Mouse (Mus musculus): ENCODE measurements around the gene Vmn1r86. TPM values are rescaled to one million over a fixed set of nuclear protein-coding genes. Genes with fewer than 3 reads are reported as not detected.

Vmn1r86 gene
- not detected for polyA plus RNA-seq (2012; fragmentation: generic; extraction: Trizol)

GRCm38 (mm10) chr7:13119817-13120216 is at the start of gene Vmn1r86:
Vmn1r86 (minus strand) TSS chr7:13119917.
- no peak within 1 kb of the TSS for H3K4me2 ChIP-seq (ENCODE audit: low read depth)
- H3ac ChIP-seq (ENCODE audit: control insufficient read depth, insufficient read length): no peak within 1 kb of the TSS
- no peak within 1 kb of the TSS for H3K4me3 ChIP-seq
- no peaks in the 10 kb centered on the region for H3K27me3 ChIP-seq (ENCODE audit: control insufficient read depth, insufficient read depth, insufficient read length)
- H3K79me2 ChIP-seq (ENCODE audit: control insufficient read depth, insufficient read depth): no peaks in the 10 kb centered on the region
- no peak for TF ChIP-seq TCF12 (IDR thresholded peaks at IDR 0.05; ENCODE audit: insufficient read depth, poor library complexity, severe bottlenecking)
- TF ChIP-seq CEBPB (IDR thresholded peaks at IDR 0.05; ENCODE audit: insufficient read depth, poor library complexity, severe bottlenecking): no peak
- TF ChIP-seq MYOG (IDR thresholded peaks at IDR 0.05; ENCODE audit: control insufficient read depth in 1 of 3, insufficient read depth in 1 of 3, insufficient read length in 2 of 3, low read depth in 2 of 3): no peak
- TF ChIP-seq POLR2AphosphoS2 (IDR thresholded peaks at IDR 0.05; ENCODE audit: insufficient read length, low read depth): no peak
- TF ChIP-seq SRF (IDR thresholded peaks at IDR 0.05; ENCODE audit: control insufficient read depth, insufficient read length, low read depth): no peak
- no peak for TF ChIP-seq USF1 (IDR thresholded peaks at IDR 0.05; ENCODE audit: low read depth)
- TF ChIP-seq MYOD1 (IDR thresholded peaks at IDR 0.05; ENCODE audit: control insufficient read depth in 1 of 3, insufficient read length in 2 of 3, low read depth in 2 of 3): no peak
- no peaks in the 10 kb centered on the region for H3K36me3 ChIP-seq (ENCODE audit: control insufficient read depth, insufficient read depth)

DNA sequence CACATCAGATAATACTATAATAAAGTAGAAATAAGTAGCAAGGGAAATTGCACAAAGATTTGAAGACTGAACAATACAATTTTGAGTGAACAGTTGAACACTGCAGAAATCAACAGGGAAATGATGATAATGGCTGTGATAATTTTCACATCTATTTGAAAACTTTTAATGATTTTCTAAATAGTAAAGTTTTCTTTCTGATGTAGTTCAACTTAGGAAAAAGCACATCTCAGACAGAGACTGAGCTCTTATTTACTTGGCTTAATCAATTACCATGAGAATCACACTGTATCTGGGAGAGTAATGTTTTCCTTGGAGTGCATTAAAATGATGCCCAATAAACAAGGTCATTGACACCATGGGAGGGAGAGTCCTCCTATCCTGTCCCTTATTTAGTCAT is 39.6 kb upstream of the Vmn1r86 start, which contains the start of gene Vmn1r88:
Gene Vmn1r88 (plus strand): TSS at position 301 of the 400 bp plus-strand sequence.
- Histone ChIP-seq H3K27me3 (ENCODE audit: control insufficient read depth, insufficient read depth, insufficient read length) (no peaks in the 10 kb centered on the region), H3K36me3 (ENCODE audit: control insufficient read depth, insufficient read depth) (no peaks in the 10 kb centered on the region), H3ac (ENCODE audit: control insufficient read depth, insufficient read length) (no peak within 1 kb of the TSS), H3K4me2 (ENCODE audit: low read depth) (no peak within 1 kb of the TSS), H3K4me3 (no peak within 1 kb of the TSS), H3K79me2 (ENCODE audit: control insufficient read depth, insufficient read depth) (no peaks in the 10 kb centered on the region)
- TF ChIP-seq CEBPB (IDR thresholded peaks at IDR 0.05; ENCODE audit: insufficient read depth, poor library complexity, severe bottlenecking) (no peak), POLR2A (IDR thresholded peaks at IDR 0.05; ENCODE audit: insufficient read length, low read depth) (no peak), E2F4 (IDR thresholded peaks at IDR 0.05; ENCODE audit: insufficient read depth) (no peak), TCF12 (IDR thresholded peaks at IDR 0.05; ENCODE audit: insufficient read depth, poor library complexity, severe bottlenecking) (no peak), MAX (IDR thresholded peaks at IDR 0.05; ENCODE audit: low read depth) (no peak), POLR2AphosphoS2 (IDR thresholded peaks at IDR 0.05; ENCODE audit: insufficient read length, low read depth) (no peak), USF1 (IDR thresholded peaks at IDR 0.05; ENCODE audit: low read depth) (no peak), TCF3 (IDR thresholded peaks at IDR 0.05; ENCODE audit: insufficient read length, low read depth) (no peak), REST (IDR thresholded peaks at IDR 0.05; ENCODE audit: insufficient read depth, insufficient read length) (no peak), MYOG (IDR thresholded peaks at IDR 0.05; ENCODE audit: control insufficient read depth in 1 of 3, insufficient read depth in 1 of 3, insufficient read length in 2 of 3, low read depth in 2 of 3) (no peak), MYOD1 (IDR thresholded peaks at IDR 0.05; ENCODE audit: control insufficient read depth in 1 of 3, insufficient read length in 2 of 3, low read depth in 2 of 3) (no peak), SRF (IDR thresholded peaks at IDR 0.05; ENCODE audit: control insufficient read depth, insufficient read length, low read depth) (no peak)

GRCm38 (mm10) chr7:13140057-13140456 is 20.3 kb upstream of the Vmn1r86 start, which contains the start of gene Vmn1r87:
Vmn1r87 (minus strand) TSS chr7:13140157.
- Histone ChIP-seq H3K36me3 (ENCODE audit: control insufficient read depth, insufficient read depth) (no peaks in the 10 kb centered on the region), H3K4me3 (no peak within 1 kb of the TSS), H3K27me3 (ENCODE audit: control insufficient read depth, insufficient read depth, insufficient read length) (no peaks in the 10 kb centered on the region), H3K4me2 (ENCODE audit: low read depth) (no peak within 1 kb of the TSS), H3ac (ENCODE audit: control insufficient read depth, insufficient read length) (no peak within 1 kb of the TSS), H3K79me2 (ENCODE audit: control insufficient read depth, insufficient read depth) (no peaks in the 10 kb centered on the region)
- TF ChIP-seq POLR2A (IDR thresholded peaks at IDR 0.05; ENCODE audit: insufficient read length, low read depth) (no peak), POLR2AphosphoS2 (IDR thresholded peaks at IDR 0.05; ENCODE audit: insufficient read length, low read depth) (no peak), TCF12 (IDR thresholded peaks at IDR 0.05; ENCODE audit: insufficient read depth, poor library complexity, severe bottlenecking) (no peak), REST (IDR thresholded peaks at IDR 0.05; ENCODE audit: insufficient read depth, insufficient read length) (no peak), USF1 (IDR thresholded peaks at IDR 0.05; ENCODE audit: low read depth) (no peak), MYOD1 (IDR thresholded peaks at IDR 0.05; ENCODE audit: control insufficient read depth in 1 of 3, insufficient read length in 2 of 3, low read depth in 2 of 3) (no peak), SRF (IDR thresholded peaks at IDR 0.05; ENCODE audit: control insufficient read depth, insufficient read length, low read depth) (no peak), TCF3 (IDR thresholded peaks at IDR 0.05; ENCODE audit: insufficient read length, low read depth) (no peak), MYOG (IDR thresholded peaks at IDR 0.05; ENCODE audit: control insufficient read depth in 1 of 3, insufficient read depth in 1 of 3, insufficient read length in 2 of 3, low read depth in 2 of 3) (no peak), MAX (IDR thresholded peaks at IDR 0.05; ENCODE audit: low read depth) (no peak), E2F4 (IDR thresholded peaks at IDR 0.05; ENCODE audit: insufficient read depth) (no peak), CEBPB (IDR thresholded peaks at IDR 0.05; ENCODE audit: insufficient read depth, poor library complexity, severe bottlenecking) (no peak)

DNA sequence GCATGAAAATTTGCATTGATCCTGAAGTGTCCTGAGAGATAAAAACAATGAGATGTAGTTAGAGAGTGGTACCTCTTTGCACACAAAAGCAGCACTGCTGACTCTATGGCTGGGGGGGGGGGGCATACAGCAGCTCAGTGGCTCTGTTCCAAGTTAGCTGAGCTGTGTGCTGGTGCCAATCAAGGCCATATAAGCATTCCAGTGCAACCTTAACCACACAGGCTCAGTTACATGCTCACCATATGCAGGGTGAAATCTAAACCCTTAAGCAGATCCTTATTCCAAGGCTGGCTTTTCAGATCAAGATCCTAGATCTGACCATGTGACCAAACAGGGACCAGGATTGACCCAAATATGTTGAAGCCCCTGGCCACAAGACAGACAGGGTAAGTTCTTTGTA is 17.6 kb upstream of the Vmn1r86 start:
- TF ChIP-seq CEBPB (IDR thresholded peaks at IDR 0.05; ENCODE audit: insufficient read depth, poor library complexity, severe bottlenecking) (no peak), TCF12 (IDR thresholded peaks at IDR 0.05; ENCODE audit: insufficient read depth, poor library complexity, severe bottlenecking) (no peak), USF1 (IDR thresholded peaks at IDR 0.05; ENCODE audit: low read depth) (no peak), TCF3 (IDR thresholded peaks at IDR 0.05; ENCODE audit: insufficient read length, low read depth) (no peak), POLR2A (IDR thresholded peaks at IDR 0.05; ENCODE audit: insufficient read length, low read depth) (no peak), MYOD1 (IDR thresholded peaks at IDR 0.05; ENCODE audit: control insufficient read depth in 1 of 3, insufficient read length in 2 of 3, low read depth in 2 of 3) (no peak), MYOG (IDR thresholded peaks at IDR 0.05; ENCODE audit: control insufficient read depth in 1 of 3, insufficient read depth in 1 of 3, insufficient read length in 2 of 3, low read depth in 2 of 3) (no peak), REST (IDR thresholded peaks at IDR 0.05; ENCODE audit: insufficient read depth, insufficient read length) (no peak), MAX (IDR thresholded peaks at IDR 0.05; ENCODE audit: low read depth) (no peak)
- Histone ChIP-seq H3K79me2 (ENCODE audit: control insufficient read depth, insufficient read depth) (no peaks in the 10 kb centered on the region), H3K27me3 (ENCODE audit: control insufficient read depth, insufficient read depth, insufficient read length) (no peaks in the 10 kb centered on the region), H3K4me3 (no peak overlapping the region), H3K36me3 (ENCODE audit: control insufficient read depth, insufficient read depth) (no peaks in the 10 kb centered on the region), H3ac (ENCODE audit: control insufficient read depth, insufficient read length) (no peak overlapping the region), H3K4me2 (ENCODE audit: low read depth) (no peak overlapping the region)

All from myocyte (in vitro differentiated cells).